Mouse (Mus musculus): ENCODE results near the gene Smarca1.

Smarca1 gene

GRCm38 (mm10) chrX:47764440-47764839, 128.3 kb downstream of the Smarca1 start:
- DNase-seq (ENCODE audit: low spot score in 2 of 2), result no peak

- no peak for DNase-seq (ENCODE audit: low spot score in 2 of 2)
Observed at GRCm38 (mm10) chrX:47760212-47760611, 132.6 kb downstream of the Smarca1 start.

Data from right cerebral cortex, postnatal 36 days (tissue).